Mouse (Mus musculus) adrenal gland, postnatal 25 days (tissue): ENCODE data around the gene Fcrl1. TPM values are rescaled to one million over a fixed set of nuclear protein-coding genes. Genes with fewer than 3 reads are reported as not detected.
"Not testable (repeated sequence)": the region's sequence is repeated elsewhere in the genome, so short reads cannot be mapped to it uniquely, and the experiment has no call there.

ENCODE experiments used
- DNase-seq: peaks from one replicate; pipeline ENCODE4 v3.0.0; 2021; ENCODE audit warnings: mixed read lengths
- long read RNA-seq: library from polyadenylated mRNA; stranded (forward); transcript quantifications from one replicate; pipeline ENCODE4 v2.0.0, GENCODE M21; 2021
- total RNA-seq: library from RNA; stranded (reverse); gene quantifications from 2 replicates; pipeline ENCODE4 v1.2.3, GENCODE M21; 2021

Gene Fcrl1
- 0.21 TPM in 1 of 2 replicates, not detected in the other for total RNA-seq
- long read RNA-seq: 0 reads

DNA sequence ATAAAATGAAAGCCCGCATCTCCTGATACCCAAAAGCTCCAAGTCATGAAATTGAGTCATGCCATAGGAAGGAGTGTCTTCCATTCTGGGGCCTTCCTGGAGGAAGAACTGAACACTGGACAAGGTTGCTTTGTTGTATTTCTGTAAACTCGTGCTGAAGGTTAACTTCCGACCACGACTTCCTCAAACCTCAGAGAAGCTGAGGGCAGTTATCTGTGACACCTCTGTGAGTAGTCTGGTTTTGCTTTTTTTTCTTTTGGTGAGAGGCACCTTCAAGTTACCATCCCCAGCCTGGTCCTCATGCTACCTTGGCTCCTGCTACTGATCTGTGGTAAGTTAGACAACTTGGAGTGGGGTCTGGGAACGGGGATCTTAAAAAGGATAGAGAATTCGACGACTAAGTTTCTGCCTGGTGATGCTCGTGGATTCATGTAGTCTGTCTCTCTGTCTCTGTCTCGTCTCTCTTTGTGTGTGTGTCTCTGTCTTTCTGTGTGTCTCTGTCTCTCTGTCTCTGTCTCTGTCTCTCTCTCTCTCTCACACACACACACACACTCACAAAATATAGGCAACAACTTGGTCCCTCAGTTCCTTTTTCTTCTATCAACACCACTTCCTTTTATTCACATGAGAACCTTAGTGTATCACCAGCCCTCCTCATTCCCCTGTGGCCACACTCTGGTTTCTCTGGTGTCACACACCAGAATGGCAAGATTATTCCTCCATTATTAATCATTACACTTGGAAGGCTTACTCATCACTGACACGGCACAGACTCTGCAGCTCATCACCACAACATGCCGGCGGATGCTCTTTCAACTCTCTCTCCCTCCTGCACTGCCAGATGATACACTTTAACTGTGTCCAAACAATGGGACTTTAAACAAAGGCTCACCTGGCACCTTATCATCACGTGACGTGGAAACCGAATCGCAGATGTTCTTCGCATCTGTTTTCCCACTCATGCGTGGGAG is at the start of gene Fcrl1:
TSS of gene Fcrl1 (plus strand) at position 193 of the 971 bp plus-strand sequence.
- no peak for DNase-seq

DNA sequence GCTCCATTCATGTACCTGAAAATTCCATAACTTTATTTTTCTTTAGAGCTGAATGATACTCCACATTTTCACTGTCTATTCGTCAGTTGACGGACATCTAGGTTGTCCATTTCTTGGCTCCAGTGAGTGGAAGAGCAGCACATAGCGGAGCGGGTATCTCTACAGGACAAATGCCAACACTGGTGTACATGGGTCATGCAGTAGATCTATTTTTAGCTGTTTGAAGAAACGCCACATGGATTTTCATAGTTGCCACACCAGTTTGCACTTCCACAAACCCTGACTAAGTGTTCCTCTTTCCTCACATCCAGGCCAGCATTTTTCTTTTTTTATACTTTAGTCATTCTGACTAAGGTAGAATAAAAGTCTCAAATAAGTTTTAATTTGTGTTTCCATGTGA is 38.3 kb upstream of the Fcrl1 start:
- no peak for DNase-seq

DNA sequence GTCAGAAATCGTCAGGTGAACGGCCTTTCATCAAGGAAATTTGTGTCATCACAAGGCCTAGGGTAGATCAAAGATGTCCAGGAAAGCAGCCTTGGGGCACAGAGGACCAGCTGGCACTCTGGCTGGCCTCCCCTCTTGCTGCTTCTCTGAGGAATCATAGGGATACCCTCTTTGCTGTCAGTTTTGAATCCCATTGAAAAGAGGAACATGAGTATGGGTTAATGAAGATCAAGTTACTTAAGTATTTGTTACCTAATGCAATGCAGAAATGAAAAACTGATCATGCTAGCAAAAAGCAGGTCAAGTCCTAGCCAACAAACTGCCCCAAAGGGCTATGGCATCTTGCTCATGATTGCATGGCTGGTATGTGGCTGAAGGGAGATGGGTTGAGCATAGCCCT is 25.2 kb upstream of the Fcrl1 start:
- DNase-seq: not testable (repeated sequence)

DNA sequence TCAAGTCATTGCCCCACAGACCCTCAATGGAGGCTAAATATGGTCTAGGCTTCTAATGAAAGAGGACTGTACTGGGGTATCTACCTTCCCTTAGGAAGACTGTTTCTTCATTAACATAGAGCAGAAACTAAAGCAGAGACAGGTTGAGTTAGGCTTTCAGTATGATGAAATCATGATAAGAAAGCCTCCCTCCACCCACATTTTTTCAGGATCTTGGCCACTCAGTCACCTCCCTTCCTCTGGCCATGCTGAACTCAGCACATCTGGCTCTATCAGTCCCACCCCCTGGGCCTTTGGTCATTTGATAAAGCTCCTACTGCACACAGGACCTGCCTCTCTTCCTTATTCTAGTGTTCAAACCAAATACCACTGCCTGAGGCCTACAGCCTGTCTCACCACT is 18.6 kb upstream of the Fcrl1 start, which contains the start of gene Cd5l:
TSS of gene Cd5l (plus strand) at position 301 of the 400 bp plus-strand sequence.
- no peak for DNase-seq

DNA sequence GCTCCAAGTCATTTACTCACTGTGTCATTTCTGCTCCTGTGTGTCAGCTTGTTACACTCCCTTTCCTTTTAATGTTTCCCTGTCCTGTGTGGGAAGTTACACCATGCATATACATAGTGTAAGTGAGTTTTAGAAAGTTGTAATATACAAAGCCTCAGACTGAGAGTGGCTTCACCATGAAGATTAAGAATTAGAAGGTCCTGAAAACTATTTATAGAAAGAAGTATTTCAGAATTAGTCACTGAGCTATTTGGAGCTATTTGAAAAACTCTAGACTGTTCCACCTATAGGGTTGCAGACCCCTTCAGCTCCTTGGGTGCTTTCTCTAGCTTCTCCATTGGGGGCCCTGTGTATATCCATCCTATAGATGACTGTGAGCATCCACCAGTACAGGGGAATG is 17.0 kb upstream of the Fcrl1 start:
- no peak for DNase-seq

DNA sequence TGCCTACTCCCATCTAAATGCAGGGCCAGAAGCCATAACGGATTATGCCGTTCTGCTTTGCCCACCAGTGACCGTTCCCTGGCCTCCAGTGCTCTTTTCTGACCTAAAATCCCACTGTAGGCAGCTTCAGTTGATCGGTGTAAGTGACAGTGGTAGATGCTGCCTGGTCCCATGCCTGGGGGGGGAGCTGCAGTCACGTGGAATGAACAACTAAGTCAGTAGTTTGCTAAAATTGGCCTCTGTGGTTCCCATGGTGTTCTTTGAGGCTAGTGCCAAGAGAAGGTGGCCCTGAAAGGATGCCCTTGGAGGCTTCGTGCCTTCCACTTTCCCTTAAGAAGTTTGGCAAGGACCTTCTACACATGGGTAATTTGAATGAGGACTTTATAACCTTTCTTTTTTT is 15.7 kb upstream of the Fcrl1 start:
- no peak for DNase-seq

DNA sequence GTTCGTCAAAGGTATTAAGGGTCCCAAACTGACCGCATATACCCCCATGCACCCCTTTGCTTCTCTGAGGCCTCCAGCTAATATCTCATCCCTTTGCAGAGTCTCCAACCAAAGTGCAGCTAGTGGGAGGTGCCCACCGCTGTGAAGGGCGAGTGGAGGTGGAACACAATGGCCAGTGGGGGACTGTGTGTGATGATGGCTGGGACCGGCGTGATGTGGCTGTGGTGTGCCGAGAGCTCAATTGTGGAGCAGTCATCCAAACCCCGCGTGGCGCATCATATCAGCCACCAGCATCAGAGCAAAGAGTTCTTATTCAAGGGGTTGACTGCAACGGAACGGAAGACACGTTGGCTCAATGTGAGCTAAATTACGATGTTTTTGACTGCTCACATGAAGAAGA is 10.5 kb upstream of the Fcrl1 start:
- no peak for DNase-seq

DNA sequence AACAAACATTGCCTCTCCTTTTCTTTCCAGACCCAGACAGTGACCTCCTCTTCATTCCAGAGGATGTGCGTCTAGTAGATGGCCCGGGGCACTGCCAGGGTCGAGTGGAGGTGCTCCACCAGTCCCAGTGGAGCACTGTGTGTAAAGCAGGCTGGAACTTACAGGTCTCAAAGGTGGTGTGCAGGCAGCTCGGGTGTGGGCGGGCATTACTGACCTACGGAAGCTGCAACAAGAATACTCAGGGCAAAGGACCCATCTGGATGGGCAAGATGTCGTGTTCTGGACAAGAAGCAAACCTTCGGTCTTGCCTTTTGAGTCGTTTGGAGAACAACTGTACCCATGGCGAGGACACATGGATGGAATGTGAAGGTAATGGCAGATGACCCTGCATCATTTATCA is 8.7 kb upstream of the Fcrl1 start:
- DNase-seq: no peak

DNA sequence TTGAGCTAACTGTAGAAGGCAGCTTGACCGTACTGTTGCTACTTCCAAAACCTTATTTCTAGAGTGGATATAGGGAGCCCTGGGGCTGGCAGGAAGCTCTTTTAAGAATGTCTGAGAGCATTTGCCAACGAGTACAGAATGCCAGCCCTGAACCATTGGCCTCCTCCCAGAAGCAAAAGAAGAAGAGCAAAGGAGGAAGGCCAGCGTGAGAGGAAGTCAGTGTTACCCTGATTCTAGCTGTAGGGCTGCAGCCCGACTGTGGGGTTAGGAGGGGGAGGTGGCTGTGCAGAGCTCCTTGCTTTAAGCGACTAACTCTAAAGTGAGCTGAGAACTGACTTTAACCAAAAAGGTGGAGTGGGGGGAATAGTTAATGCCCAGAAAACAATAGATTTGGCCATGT is 7.0 kb upstream of the Fcrl1 start:
- DNase-seq: no peak

DNA sequence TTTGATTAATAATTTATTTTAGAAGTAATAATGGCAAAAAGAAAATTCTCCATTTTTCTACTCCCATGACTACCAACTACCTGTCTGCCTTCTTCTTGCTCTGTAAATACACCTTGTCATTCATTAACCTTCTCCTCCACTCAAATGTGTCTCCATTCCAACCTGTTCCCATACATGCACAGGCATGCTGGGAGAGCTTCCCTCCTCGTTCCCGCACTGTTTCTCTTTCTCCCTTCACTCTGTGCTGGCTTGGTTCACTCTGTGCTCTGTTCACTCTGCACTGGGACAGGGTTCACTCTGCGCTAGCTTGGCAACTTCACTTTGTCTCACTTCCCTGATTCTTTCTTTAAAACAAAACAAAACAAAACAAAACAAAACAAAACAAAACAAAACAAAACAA is 1.0 kb downstream of the Fcrl1 start:
- DNase-seq: no peak

DNA sequence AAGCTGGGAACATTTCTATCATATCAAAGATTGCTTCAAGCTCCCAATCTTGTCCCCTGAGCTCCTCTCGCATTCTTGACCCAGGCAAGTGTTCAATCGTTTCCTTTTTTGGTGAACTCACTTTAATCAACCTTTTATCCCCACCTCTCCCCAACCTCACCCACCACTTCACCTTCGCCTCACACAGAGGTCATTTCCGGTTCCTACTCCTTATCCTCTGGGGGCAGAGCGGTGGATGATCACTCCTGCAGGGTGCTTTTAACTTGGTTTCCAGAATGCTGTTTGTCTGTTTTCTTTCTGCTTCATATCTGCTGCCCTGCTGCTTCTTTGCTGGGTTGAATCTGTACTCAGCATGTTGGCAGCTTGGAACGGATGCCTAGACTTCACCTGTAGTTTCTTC is 1.5 kb downstream of the Fcrl1 start:
- DNase-seq: no peak

DNA sequence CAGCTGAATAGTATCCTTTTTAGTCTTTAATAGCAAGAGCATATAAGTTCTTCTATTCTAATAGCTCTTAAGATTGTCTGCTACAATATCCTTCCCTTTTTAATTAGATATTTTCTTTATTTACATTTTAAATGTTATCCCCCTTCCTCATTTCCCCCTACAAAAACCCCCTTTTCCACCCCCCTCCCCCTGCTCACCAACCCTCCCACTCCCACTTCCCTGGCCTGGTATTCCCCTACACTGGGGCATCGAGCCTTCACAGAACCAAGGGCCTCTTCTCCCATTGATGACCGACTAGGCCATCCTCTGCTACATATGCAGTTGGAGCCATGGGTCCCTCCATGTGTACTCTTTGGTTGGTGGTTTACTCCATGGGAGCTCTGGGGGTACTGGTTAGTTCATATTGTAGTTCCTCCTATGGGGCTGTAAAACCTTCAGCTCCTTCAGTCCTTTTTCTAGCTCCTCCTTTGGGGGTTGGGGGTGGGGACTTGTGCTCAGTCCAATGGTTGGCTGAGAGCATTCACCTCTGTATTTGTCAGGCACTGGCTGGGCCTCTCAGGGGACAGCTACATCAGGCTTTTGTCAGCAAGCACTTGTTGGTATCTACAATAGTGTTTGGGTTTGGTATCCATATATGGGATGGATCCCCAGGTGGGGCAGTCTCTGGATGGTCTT is 3.6 kb downstream of the Fcrl1 start:
- DNase-seq: not testable (repeated sequence)

DNA sequence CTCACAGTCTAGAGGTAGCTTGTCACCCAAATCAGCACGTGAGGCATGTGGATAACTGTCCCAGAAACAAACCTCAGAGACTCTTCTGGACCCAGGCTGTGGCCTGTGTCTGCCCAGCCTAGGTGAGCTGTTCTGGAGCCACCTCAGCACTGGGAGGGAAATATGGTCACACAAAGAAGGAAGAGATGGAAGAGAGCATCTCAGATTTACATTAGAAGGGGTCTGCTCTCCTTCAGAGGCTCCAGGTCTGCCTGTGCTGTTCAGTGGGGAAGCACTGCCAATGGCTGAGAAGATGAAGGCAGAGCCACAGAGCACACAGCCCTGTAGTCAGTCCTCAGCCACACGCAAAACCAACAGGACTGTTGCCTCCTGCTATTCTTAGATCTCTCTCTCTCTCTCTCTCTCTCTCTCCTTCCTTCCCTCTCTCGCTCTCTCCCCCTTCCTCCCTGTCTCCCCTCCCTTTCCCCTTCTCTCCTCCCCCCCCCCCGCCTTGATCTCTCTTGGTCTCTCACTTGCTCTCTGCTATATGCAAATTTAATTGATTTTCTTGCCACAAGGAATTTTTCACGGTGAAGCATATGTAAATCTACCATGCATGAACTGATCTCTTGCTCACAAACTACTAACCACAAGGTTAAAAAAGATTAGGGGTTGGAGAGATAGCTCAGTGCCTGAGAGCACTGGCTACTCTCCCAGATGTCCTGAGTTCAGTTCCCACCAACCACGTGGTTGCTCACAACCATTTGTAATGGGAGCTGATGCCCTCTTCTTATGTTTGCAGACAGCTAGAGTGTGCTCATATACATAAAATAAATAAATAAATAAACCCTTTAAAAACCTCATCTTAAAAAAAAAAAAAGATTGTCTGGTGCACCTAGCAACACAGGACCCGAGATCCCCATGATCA is 5.9 kb downstream of the Fcrl1 start:
- DNase-seq: no peak

DNA sequence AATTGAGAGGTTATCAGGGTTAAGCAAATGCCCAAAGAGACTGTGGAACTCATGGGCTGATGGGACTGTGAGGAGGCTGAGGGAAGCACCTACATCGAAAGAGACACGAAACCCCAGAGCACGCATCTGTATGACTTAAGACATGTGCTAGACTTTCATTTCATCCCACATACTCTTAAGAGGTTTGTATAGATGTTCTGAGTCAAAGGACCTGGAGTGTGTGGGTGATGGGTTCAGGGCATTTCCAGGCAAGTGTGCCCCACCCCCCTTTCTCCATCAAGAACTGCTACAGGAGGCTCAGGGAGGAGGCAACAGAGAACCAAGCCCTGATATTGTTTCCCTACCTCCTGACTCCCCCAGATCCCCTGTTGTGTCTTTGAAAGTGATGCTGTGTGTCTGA is 7.1 kb downstream of the Fcrl1 start:
- DNase-seq: no peak

DNA sequence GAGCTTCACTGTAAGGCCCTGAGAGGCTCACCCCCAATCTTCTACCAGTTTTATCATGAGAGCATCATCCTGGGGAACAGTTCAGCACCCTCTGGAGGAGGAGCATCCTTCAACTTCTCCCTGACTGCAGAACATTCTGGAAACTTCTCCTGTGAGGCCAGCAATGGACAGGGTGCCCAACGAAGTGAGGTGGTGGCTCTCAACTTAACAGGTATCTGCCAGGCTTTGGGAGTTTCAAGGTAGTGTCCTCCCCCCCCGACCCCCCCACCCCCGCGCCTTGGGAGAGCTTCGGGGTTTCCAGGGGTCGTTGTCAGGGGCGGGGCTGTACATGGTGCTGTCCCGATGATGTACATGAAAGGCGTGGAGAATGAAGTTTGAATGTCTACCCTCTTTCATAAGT is 8.9 kb downstream of the Fcrl1 start:
- no peak for DNase-seq

DNA sequence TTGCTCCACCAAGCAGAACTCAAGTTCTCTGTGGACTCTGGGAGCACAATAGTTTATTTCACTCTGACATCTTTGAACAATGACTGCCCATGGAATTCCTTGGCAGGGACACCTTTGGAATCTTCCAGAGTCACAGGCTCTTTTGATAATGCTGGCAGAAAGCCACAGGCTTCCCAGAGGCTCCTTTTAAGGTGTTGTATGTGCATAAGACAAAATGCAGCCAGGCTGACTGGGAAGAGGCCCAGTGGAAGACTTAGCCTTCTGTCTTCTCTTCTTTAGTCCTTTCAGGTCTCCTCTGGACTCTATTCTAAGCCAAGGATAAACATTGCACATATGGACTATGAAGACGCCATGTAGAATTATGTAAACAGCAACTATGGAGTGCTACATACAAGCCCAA is 14.7 kb downstream of the Fcrl1 start:
- DNase-seq: no peak

DNA sequence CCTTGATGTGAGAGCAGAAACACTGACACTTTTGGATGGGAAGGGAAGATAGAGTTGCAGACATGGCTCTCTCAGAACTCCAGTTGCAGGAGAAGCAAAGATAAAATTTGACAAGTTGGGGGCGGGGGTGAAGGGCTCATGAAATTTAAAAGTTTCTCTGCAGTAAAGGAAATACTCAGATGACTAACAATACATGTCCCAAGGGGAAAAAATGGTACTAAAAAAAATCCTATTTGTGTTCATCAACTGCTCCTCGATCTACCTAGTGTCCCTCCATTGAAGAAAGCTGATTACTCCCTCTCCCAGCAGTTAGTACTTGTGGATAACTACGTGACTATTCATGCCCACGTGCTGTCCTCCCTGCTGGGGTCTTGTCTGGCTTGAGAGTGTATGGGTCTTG is 22.6 kb downstream of the Fcrl1 start:
- no peak for DNase-seq

DNA sequence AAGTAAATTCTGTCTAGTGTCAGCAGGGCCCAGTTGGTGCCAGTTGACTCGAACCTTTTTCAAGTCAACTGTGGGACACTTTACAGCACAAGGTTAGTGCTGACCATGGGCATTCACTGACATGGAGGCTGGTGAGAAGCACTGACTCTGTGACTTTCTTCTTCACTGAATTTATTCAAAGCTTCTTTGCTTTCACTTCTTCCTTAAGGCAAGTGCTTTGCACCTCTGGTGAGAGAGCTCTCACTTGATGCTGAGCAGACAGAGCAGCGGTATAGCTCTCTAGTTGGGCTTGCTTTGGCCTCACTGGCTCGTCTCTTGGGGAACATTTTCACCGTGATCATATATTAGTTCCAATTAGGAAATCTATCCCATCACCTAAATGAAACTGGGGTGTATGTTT is 23.7 kb downstream of the Fcrl1 start:
- DNase-seq: no peak

DNA sequence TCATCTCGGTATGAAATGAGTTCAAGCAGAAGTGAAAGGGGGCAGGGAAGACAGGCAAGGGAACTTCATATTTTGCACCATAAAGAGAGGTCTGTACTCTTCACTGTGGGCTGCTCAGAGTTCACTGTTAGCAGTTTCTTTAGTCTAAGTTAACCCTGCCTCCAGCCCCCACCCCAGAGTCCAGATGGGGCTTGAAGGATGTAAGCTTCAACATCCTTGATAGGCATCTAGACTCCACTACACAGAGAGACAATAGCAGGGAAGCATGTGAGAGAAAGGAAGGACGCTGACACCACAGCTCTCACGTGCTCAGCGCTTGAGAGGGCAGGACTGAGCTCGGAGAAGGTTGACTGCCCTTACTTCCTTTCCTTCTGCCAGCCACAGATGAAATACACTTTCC is 25.1 kb downstream of the Fcrl1 start:
- DNase-seq: no peak

DNA sequence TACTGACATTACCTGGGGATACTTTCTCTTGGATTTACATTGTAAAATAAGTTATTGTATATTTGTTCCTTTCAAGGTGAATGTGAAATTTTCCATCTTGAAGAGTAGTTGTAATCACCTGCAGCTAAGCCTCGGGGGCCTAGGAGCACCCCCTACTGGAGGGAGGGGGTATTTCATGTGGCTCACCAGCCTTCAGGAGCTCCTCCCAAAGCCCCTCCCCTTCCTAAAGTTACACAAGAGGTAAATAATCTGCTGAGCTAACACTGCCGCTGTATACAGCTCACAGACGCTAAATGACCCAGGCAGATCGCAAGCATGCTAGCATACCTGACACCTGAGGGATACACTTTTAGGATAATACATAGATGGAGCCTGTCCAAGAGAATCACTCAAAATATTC is 32.0 kb downstream of the Fcrl1 start:
- no peak for DNase-seq

DNA sequence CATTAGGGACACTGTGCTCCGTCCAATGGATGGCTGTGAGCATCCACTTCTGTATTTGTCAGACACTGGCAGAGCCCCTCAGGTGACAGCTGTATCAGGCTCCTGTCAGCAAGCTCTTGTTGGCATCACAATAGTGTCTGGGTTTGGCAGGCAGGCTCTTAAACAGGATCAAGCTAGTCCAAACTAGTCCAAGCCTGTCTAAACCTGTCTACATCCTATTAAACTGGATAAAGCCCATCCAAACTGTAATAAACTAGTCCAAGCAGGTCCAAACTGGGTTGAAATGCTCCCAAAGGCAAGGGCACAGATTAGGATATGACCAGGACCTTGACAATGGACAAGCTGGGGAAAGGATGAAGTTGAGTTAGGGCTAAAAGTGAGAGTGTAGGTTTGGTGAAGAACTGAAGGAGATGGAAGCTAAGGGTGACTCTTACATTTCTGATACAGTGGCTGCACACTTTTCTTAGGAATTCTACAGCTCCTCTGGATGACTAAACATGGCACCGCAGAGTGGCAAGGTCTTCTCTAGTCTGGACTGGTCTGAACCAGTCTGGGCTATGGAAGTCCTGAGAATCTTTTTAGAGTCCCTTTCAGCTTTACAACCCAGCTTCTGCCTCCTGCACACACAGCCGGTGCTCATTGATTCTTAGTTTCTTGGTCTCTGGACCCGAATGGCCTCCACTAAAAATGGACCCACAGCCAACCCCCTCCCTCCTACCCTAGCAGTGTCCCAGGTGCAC is 33.2 kb downstream of the Fcrl1 start:
- DNase-seq: no peak

DNA sequence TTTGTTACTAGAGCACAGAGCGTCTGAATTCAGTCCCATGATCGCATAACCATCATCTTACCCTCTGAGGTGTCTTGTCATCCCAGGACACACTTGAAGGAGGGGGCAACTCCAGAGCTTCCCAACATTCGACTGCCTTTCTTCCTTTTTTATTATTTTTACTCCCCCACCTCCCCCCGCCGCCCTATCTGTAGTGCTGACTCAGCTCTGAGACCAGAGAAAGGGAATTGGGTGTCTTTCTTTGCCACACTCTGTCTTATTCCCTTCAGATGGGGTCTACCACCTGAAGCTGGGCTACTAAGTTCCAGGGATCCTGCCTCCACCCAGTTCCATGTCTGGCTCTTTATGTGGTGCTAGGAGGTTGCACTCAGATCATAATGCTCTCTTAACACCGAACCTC is 34.4 kb downstream of the Fcrl1 start:
- no peak for DNase-seq
